Mouse (Mus musculus) thymus, adult 2 months (tissue): ENCODE results near the gene 4833423E24Rik. TPM values are rescaled to one million over a fixed set of nuclear protein-coding genes. Genes with fewer than 3 reads are reported as not detected.

Experiments used
- DNase-seq: peaks from one replicate; pipeline ENCODE4 v3.0.0; 2021
- H3K27ac ChIP-seq: fragments of 200-500 bp; 2 replicates; pipeline ENCODE4 v1.5.1; 2012; ENCODE audit warnings: low read length, control low read depth; ENCODE audit not compliant: control insufficient read depth, insufficient read depth
- H3K27me3 ChIP-seq: fragments of 200-500 bp; 2 replicates; pipeline ENCODE4 v1.6.1; 2012; ENCODE audit warnings: mild to moderate bottlenecking, low read length, moderate library complexity, mixed read lengths; ENCODE audit not compliant: control insufficient read depth, insufficient read depth
- H3K36me3 ChIP-seq: fragments of 200-500 bp; 2 replicates; pipeline ENCODE4 v1.6.1; 2012; ENCODE audit warnings: mild to moderate bottlenecking, low read length, moderate library complexity; ENCODE audit not compliant: control insufficient read depth, insufficient read depth
- H3K4me1 ChIP-seq: fragments of 200-500 bp; replicated peaks from 2 replicates; pipeline ENCODE4 v1.6.1; 2012; ENCODE audit warnings: low read length; ENCODE audit not compliant: control insufficient read depth, insufficient read depth
- H3K4me3 ChIP-seq: fragments of 200-500 bp; 2 replicates; pipeline ENCODE4 v1.5.1; 2012; ENCODE audit warnings: mild to moderate bottlenecking, low read length, control low read depth, moderate library complexity; ENCODE audit not compliant: control insufficient read depth, insufficient read depth
- CTCF ChIP-seq: fragments of 200-500 bp; IDR thresholded peaks from 2 replicates; pipeline ENCODE4 v1.5.1; 2012; ENCODE audit warnings: mild to moderate bottlenecking, control low read depth, low read length, moderate library complexity, borderline replicate concordance; ENCODE audit not compliant: control insufficient read depth, poor library complexity, insufficient read depth; ENCODE audit errors: extremely low read depth
- POLR2A ChIP-seq: fragments of 200-500 bp; IDR thresholded peaks from 2 replicates; pipeline ENCODE4 v1.6.1; 2012; ENCODE audit warnings: mild to moderate bottlenecking, low read length, control low read depth, moderate library complexity; ENCODE audit not compliant: control insufficient read depth, poor library complexity, insufficient read depth; ENCODE audit errors: extremely low read depth
- WGBS: fragments of 180-500 bp; shearing (Covaris S2); methylation state at CpG from one replicate; pipeline ENCODE4 v1.1.7; 2018; 5-methylcytosine and 5-hydroxymethylcytosine counted together
- polyA plus RNA-seq: library from polyadenylated mRNA; depleted of rRNA; stranded (reverse); fragments of >200 nt; gene quantifications from 2 replicates; pipeline ENCODE4 v1.2.3, GENCODE M21; 2012; rRNA removed

Gene 4833423E24Rik
- 1.3 and 1.9 TPM in 2 replicates for polyA plus RNA-seq

GRCm38 (mm10) chr2:85518879-85519278 is at the start of gene 4833423E24Rik:
4833423E24Rik (minus strand) TSS chr2:85519024.
- 44% methylated on average over 4 of the region's 4 CpGs for WGBS
- no peak for TF ChIP-seq POLR2A
- no peak for TF ChIP-seq CTCF

GRCm38 (mm10) chr2:85561187-85561586 is 42.4 kb upstream of the 4833423E24Rik start:
- no peaks in the 10 kb centered on the region for H3K4me1 ChIP-seq
- no peak for DNase-seq
- no peak overlapping the region for H3K27ac ChIP-seq
- H3K27me3 ChIP-seq: no peaks in the 10 kb centered on the region
- H3K36me3 ChIP-seq: no peaks in the 10 kb centered on the region
- whole genome bisulfite sequencing: 34% methylated on average over 4 of the region's 4 CpGs
- TF ChIP-seq CTCF: no peak
- H3K4me3 ChIP-seq: no peak overlapping the region

More at GRCm38 (mm10) chr2:85518879-85519278, at the start of gene 4833423E24Rik:
- DNase-seq: no peak
- no peaks in the 10 kb centered on the region for H3K27me3 ChIP-seq
- no peaks in the 10 kb centered on the region for H3K4me1 ChIP-seq
- no peak within 1 kb of the TSS for H3K4me3 ChIP-seq
- no peak within 1 kb of the TSS for H3K27ac ChIP-seq
- H3K36me3 ChIP-seq: no peaks in the 10 kb centered on the region

GRCm38 (mm10) chr2:85560226-85560625 is 41.4 kb upstream of the 4833423E24Rik start:
- H3K4me3 ChIP-seq: no peak overlapping the region
- 7% methylated on average over 4 of the region's 4 CpGs for WGBS
- TF ChIP-seq POLR2A (no peak), CTCF (no peak)
- no peak for DNase-seq
- H3K36me3 ChIP-seq: no peaks in the 10 kb centered on the region
- no peak overlapping the region for H3K27ac ChIP-seq
- no peaks in the 10 kb centered on the region for H3K4me1 ChIP-seq
- H3K27me3 ChIP-seq: no peaks in the 10 kb centered on the region

- H3K4me3 ChIP-seq: no peak overlapping the region
- TF ChIP-seq CTCF (no peak), POLR2A (no peak)
- no peak for DNase-seq
- 56% methylated on average over 1 of the region's 1 CpGs for WGBS
- no peaks in the 10 kb centered on the region for H3K27me3 ChIP-seq
- H3K36me3 ChIP-seq: no peaks in the 10 kb centered on the region
- H3K27ac ChIP-seq: no peak overlapping the region
- H3K4me1 ChIP-seq: no peaks in the 10 kb centered on the region
These were observed 36.0 kb upstream of the 4833423E24Rik start for GRCm38 (mm10) chr2:85554806-85555205.

- WGBS: 87% methylated on average over 1 of the region's 1 CpGs
These were observed 15.1 kb upstream of the 4833423E24Rik start for GRCm38 (mm10) chr2:85533934-85534333.

GRCm38 (mm10) chr2:85532082-85532778 is 13.4 kb upstream of the 4833423E24Rik start:
- no peak overlapping the region for H3K27ac ChIP-seq
- H3K27me3 ChIP-seq: no peaks in the 10 kb centered on the region
- TF ChIP-seq POLR2A (no peak), CTCF (no peak)
- no peak overlapping the region for H3K4me3 ChIP-seq
- no peak for DNase-seq
- 83% methylated on average over 2 of the region's 2 CpGs for WGBS
- H3K36me3 ChIP-seq: no peaks in the 10 kb centered on the region
- H3K4me1 ChIP-seq: no peaks in the 10 kb centered on the region

More at GRCm38 (mm10) chr2:85533934-85534333, 15.1 kb upstream of the 4833423E24Rik start:
- TF ChIP-seq CTCF (no peak), POLR2A (no peak)
- Histone ChIP-seq H3K4me3 (no peak overlapping the region), H3K27me3 (no peaks in the 10 kb centered on the region), H3K27ac (no peak overlapping the region), H3K4me1 (no peaks in the 10 kb centered on the region), H3K36me3 (no peaks in the 10 kb centered on the region)
- no peak for DNase-seq
